11 mouse cellular contexts compared by ENCODE assay signal in genomic region chr11:97535308-97535630, GRCm38 (mm10). TPM values are rescaled to one million over a fixed set of nuclear protein-coding genes. Genes with fewer than 3 reads are reported as not detected.
DNase-seq lines count a peak whose midpoint lies in the region; ATAC-seq and TF ChIP-seq lines count a peak whose summit lies in the region.
"Had no signal": no experiment of that assay in that cellular context is flagged by ENCODE, and none has a peak within 500 bp of the region (broad histone marks: within the 10 kb centered on the region; RNA-seq: fewer than 3 reads in every experiment).

No protein-coding gene starts in this region.

- 0 out of 2 replicates have a peak overlapping the region, but pooled peaks have one; percentile 35 for H3K4me3 ChIP-seq in heart, embryonic 12.5 days
- H3K4me3 ChIP-seq in lung, embryonic 14.5 days (ENCODE audit: low read depth, low read length): peak overlapping the region; percentile 23; the same call in 1 of the 2 replicates
- no peak overlapping the region for H3K4me3 ChIP-seq in forebrain, embryonic 13.5 days
- H3K4me3 ChIP-seq in small intestine, adult 2 months (ENCODE audit: low read depth, low read length): peak overlapping the region; percentile 16; the same call in 1 of the 2 replicates

- H3K9ac ChIP-seq in heart, embryonic 12.5 days: no peak overlapping the region
- H3K9ac ChIP-seq in lung, embryonic 14.5 days: no peak overlapping the region
- H3K9ac ChIP-seq in forebrain, embryonic 13.5 days: peak overlapping the region; percentile 52; the same call in 1 of the 2 replicates

- no peak for ATAC-seq in heart, embryonic 12.5 days (ENCODE audit: insufficient number of reproducible peaks, low FRiP score)
- no peak for ATAC-seq in lung, embryonic 14.5 days (ENCODE audit: insufficient read depth)
- no peak for ATAC-seq in forebrain, embryonic 13.5 days
- ATAC-seq: midbrain, embryonic 16.5 days had no signal

- peaks cover 50% of the 10 kb centered on the region for H3K4me1 ChIP-seq in heart, embryonic 12.5 days (replicated peaks)
- peaks cover 8% of the 10 kb centered on the region for H3K4me1 ChIP-seq in lung, embryonic 14.5 days (ENCODE audit: insufficient read depth)
- H3K4me1 ChIP-seq in forebrain, embryonic 13.5 days: peaks cover 71% of the 10 kb centered on the region
- H3K4me1 ChIP-seq in small intestine, adult 2 months (ENCODE audit: control insufficient read depth, insufficient read depth, insufficient read length, low read length): peaks cover 23% of the 10 kb centered on the region

- no peak for TF ChIP-seq CTCF in lung, embryonic 14.5 days (IDR thresholded peaks at IDR 0.05; ENCODE audit: low read depth)
- TF ChIP-seq CTCF in small intestine, adult 2 months (IDR thresholded peaks at IDR 0.05; ENCODE audit: extremely low read depth, insufficient read length, insufficient replicate concordance, low read depth, low read length): no peak

- H3K4me2 ChIP-seq in heart, embryonic 12.5 days: 0 out of 2 replicates have a peak overlapping the region, but pooled peaks have one; percentile 57
- H3K4me2 ChIP-seq in lung, embryonic 14.5 days: no peak overlapping the region
- peak overlapping the region; percentile 41; the same call in 1 of the 2 replicates for H3K4me2 ChIP-seq in forebrain, embryonic 13.5 days

- H3K27ac ChIP-seq in heart, embryonic 12.5 days (ENCODE audit: poor library complexity, severe bottlenecking): no peak overlapping the region
- H3K27ac ChIP-seq in lung, embryonic 14.5 days (ENCODE audit: low read depth): no peak overlapping the region
- no peak overlapping the region for H3K27ac ChIP-seq in forebrain, embryonic 13.5 days
- H3K27ac ChIP-seq in small intestine, adult 2 months (ENCODE audit: insufficient read depth, low read depth, low read length): no peak overlapping the region

- H3K9me3 ChIP-seq in heart, embryonic 12.5 days (replicated peaks): no peaks in the 10 kb centered on the region
- no peaks in the 10 kb centered on the region for H3K9me3 ChIP-seq in lung, embryonic 14.5 days (ENCODE audit: low read depth, low read length)
- no peaks in the 10 kb centered on the region for H3K9me3 ChIP-seq in forebrain, embryonic 13.5 days (replicated peaks)

- no peak for TF ChIP-seq POLR2A in small intestine, adult 2 months (IDR thresholded peaks at IDR 0.05; ENCODE audit: low read depth, low read length)

- no peaks in the 10 kb centered on the region for H3K36me3 ChIP-seq in heart, embryonic 12.5 days
- no peaks in the 10 kb centered on the region for H3K36me3 ChIP-seq in lung, embryonic 14.5 days (ENCODE audit: insufficient read depth)
- H3K36me3 ChIP-seq in forebrain, embryonic 13.5 days (ENCODE audit: poor library complexity, severe bottlenecking): peaks cover 32% of the 10 kb centered on the region
- no peaks in the 10 kb centered on the region for H3K36me3 ChIP-seq in small intestine, adult 2 months (ENCODE audit: control insufficient read depth, insufficient read depth, low read length)

- WGBS in heart, embryonic 12.5 days: 20% methylated on average over 5 of the region's 5 CpGs
- 26% methylated on average over 5 of the region's 5 CpGs for WGBS in lung, embryonic 14.5 days
- WGBS in forebrain, embryonic 13.5 days: 38% methylated on average over 5 of the region's 5 CpGs
- WGBS in small intestine, adult 2 months: 35% methylated on average over 5 of the region's 5 CpGs

- H3K27me3 ChIP-seq in heart, embryonic 12.5 days (replicated peaks): peaks cover 95% of the 10 kb centered on the region
- H3K27me3 ChIP-seq in lung, embryonic 14.5 days (ENCODE audit: insufficient read depth, low read length): peaks cover 69% of the 10 kb centered on the region
- peaks cover 66% of the 10 kb centered on the region for H3K27me3 ChIP-seq in forebrain, embryonic 13.5 days
- peaks cover 62% of the 10 kb centered on the region for H3K27me3 ChIP-seq in small intestine, adult 2 months (ENCODE audit: control insufficient read depth, insufficient read depth, low read length)

- DNase-seq in heart, postnatal 4 days: no peak
- no peak for DNase-seq in lung, embryonic 14.5 days
- no peak for DNase-seq in lung, postnatal 36 days
- DNase-seq in right cerebral cortex, adult 18-20 months: no peak
- no peak for DNase-seq in spleen, postnatal 10 days (ENCODE audit: low spot score in 2 of 2)
- DNase-seq: lung, adult 18-20 months had no signal

RNA-seq across cellular contexts. Expression of gene 4933428G20Rik, which starts 35.1 kb away (rescaled TPM):
- 0.90 and 1.00 TPM in 2 replicates for polyA plus RNA-seq in heart, embryonic 12.5 days (2016; fragmentation: Nextera tagmentation; extraction: Ambion mirVana)
- total RNA-seq in heart, postnatal 4 days (2021): not detected
- 0.13 and 0.23 TPM in 2 replicates for polyA plus RNA-seq in lung, embryonic 14.5 days (2014; fragmentation: Nextera tagmentation; extraction: Ambion mirVana)
- polyA plus RNA-seq in forebrain, embryonic 13.5 days (2015; fragmentation: Nextera tagmentation; extraction: Ambion mirVana): 0.46 and 1.0 TPM in 2 replicates
- polyA plus RNA-seq in small intestine, adult 2 months (2012; rRNA removed): not detected in 2 replicates

RNA-seq across cellular contexts. Expression of gene Srcin1, which starts 40.7 kb away (rescaled TPM):
- 0.09 TPM in 1 of 2 replicates, not detected in the other for polyA plus RNA-seq in heart, embryonic 12.5 days (2016; fragmentation: Nextera tagmentation; extraction: Ambion mirVana)
- under 1 TPM; 0.12 to 0.23 TPM for total RNA-seq in heart, postnatal 4 days (2021)
- polyA plus RNA-seq in lung, embryonic 14.5 days (2014; fragmentation: Nextera tagmentation; extraction: Ambion mirVana): 0.68 and 0.70 TPM in 2 replicates
- polyA plus RNA-seq in forebrain, embryonic 13.5 days (2015; fragmentation: Nextera tagmentation; extraction: Ambion mirVana): 5.6 and 6.4 TPM in 2 replicates
- 0.43 and 0.53 TPM in 2 replicates for polyA plus RNA-seq in small intestine, adult 2 months (2012; rRNA removed)
- polyA plus RNA-seq: heart, postnatal 0 days had no signal
